Mouse (Mus musculus) erythroblast, embryonic 14.5 days (primary cell): ENCODE measurements at regions not wholly inside any gene's neighbourhood (a gene's known extent, or its start where the extent isn't known, plus 50 kb on each side); places are given as distances from the start of the nearest gene placed in this dataset.

ENCODE experiments used
- H3K27me3 ChIP-seq: 2 replicates; pipeline ENCODE4 v1.6.1; 2012; ENCODE audit warnings: inconsistent platforms; ENCODE audit not compliant: control insufficient read depth
- H3K36me3 ChIP-seq: 2 replicates; pipeline ENCODE4 v1.6.1; 2012; ENCODE audit warnings: mild to moderate bottlenecking, inconsistent platforms; ENCODE audit not compliant: control insufficient read depth
- H3K4me1 ChIP-seq: 2 replicates; pipeline ENCODE4 v1.6.1; 2012; ENCODE audit warnings: inconsistent platforms; ENCODE audit not compliant: control insufficient read depth
- H3K4me3 ChIP-seq: replicated peaks from 2 replicates; pipeline ENCODE3; 2012; ENCODE audit warnings: moderate library complexity, mild to moderate bottlenecking, inconsistent platforms
- H3K9me3 ChIP-seq: 2 replicates; pipeline ENCODE4 v1.6.1; 2012; ENCODE audit warnings: low read length, inconsistent platforms, mixed read lengths; ENCODE audit not compliant: control insufficient read depth
- GATA1 ChIP-seq: IDR thresholded peaks from 2 replicates; pipeline ENCODE4 v1.6.1; 2012; ENCODE audit warnings: low read length, inconsistent platforms, mixed read lengths
- TAL1 ChIP-seq: IDR thresholded peaks from 3 replicates; pipeline ENCODE4 v1.6.1; 2012; ENCODE audit warnings: low read length, inconsistent platforms, mixed read lengths

DNA sequence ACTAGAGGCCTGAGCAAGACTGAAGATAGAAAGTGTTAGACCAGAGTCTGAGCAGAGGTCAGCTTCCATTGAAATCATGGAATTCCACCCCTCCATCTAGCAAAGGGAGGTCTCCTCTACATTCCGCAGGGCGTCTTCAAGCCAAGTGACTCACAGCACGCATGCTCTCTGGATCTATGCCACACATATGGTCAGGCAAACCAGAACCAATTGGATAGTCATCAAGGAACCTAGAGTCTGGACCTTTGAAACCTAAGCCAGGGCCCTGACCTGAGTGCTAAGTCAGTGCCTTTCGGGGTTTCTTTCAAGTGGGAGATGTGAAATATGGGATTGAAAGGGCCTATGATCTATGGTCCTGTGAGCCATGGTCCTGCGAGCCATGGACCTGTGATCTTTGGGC is 195.4 kb upstream of the Habp2 start:
- TF ChIP-seq GATA1, result no peak
- TF ChIP-seq TAL1, result no peak
- Histone ChIP-seq H3K27me3 (no peaks in the 10 kb centered on the region), H3K4me3 (no peak overlapping the region)

DNA sequence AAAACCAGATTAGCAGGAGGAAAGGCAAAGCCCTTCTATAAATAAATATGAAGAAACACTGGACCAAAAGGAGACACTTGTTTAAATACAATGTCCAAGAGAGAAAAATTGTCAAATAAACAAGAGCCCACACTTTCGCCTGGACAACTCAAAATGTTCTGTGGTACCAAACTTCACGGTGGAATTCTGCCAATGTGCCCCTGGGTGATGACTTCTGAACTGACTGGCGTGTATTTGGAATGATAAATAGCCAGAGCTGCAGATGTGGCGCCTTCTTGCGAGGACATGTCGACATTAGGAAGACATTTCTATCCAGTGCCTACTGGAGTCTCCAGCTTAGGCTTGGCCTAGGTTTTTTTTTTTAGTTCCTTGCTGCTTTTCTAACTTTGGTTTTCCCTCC is 191.1 kb upstream of the Habp2 start:
- Histone ChIP-seq H3K27me3 (no peaks in the 10 kb centered on the region), H3K4me1 (no peaks in the 10 kb centered on the region), H3K36me3 (no peaks in the 10 kb centered on the region), H3K4me3 (no peak overlapping the region), H3K9me3 (peaks cover 14% of the 10 kb centered on the region)
- no peak for TF ChIP-seq GATA1
- TF ChIP-seq TAL1, result no peak

More for the DNA sequence above, 195.4 kb upstream of the Habp2 start:
- H3K4me1 ChIP-seq, result no peaks in the 10 kb centered on the region
- H3K9me3 ChIP-seq, result no peaks in the 10 kb centered on the region
- H3K36me3 ChIP-seq, result no peaks in the 10 kb centered on the region

DNA sequence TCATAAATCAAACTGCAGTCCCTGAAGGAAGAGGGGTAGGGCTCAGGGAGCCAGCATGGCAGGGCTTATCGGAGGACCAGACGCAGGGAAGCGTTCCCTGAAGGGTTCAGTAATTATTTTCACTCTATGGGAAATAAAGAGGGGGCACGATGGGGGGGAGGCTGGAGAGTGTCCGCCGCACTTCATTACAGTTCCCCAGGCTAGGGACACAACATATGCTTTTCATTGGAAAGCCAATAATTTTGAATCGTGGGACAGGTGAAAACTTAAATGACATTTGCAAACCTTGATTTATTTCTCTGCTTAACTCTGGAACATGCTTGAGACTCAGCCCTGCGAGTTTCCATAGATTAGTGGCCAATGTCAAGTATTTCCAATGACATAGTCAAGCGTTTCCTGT is 187.2 kb upstream of the Habp2 start:
- no peaks in the 10 kb centered on the region for H3K27me3 ChIP-seq
- no peaks in the 10 kb centered on the region for H3K36me3 ChIP-seq
- no peak overlapping the region for H3K4me3 ChIP-seq
- TF ChIP-seq GATA1 (no peak), TAL1 (no peak)
- peaks cover 14% of the 10 kb centered on the region for H3K9me3 ChIP-seq
- H3K4me1 ChIP-seq, result no peaks in the 10 kb centered on the region

DNA sequence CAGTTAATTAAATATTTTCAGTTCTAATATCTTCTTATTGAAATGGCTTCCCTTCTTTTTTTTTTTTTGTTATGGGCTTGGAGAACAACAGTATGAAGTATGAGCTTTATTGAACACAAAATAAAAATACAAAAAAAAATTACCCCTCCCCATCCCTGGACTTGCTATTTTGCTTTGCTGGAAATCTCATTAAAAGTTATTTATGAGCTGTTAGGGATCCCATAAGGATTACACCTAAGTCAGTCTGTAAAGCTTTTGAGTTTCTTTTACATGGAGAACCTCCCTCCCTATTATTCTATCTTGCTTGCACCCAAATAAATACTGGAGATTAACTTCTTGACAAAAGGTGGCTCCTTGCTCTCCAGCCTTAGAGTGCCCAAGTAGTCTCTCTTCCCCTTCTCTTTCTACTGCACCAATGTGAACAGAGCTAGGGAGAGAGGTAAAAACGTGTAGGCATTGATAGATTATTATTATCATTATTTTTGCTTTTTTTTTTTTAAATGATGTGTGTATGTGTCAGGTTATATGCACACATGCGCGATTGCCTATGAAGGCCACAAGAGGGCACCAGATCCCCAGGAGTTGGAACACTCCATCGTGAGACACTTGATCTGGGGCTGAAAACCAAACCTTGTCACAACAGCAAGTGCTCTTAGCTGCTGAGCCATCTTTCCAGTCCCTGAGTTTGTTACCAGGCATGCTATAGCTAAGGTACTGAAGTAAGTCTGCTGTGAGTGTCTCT is 186.6 kb upstream of the Habp2 start:
- Histone ChIP-seq H3K27me3 (no peaks in the 10 kb centered on the region), H3K9me3 (peaks cover 14% of the 10 kb centered on the region), H3K36me3 (no peaks in the 10 kb centered on the region), H3K4me3 (no peak overlapping the region), H3K4me1 (no peaks in the 10 kb centered on the region)
- TF ChIP-seq GATA1, result no peak
- TF ChIP-seq TAL1, result no peak

DNA sequence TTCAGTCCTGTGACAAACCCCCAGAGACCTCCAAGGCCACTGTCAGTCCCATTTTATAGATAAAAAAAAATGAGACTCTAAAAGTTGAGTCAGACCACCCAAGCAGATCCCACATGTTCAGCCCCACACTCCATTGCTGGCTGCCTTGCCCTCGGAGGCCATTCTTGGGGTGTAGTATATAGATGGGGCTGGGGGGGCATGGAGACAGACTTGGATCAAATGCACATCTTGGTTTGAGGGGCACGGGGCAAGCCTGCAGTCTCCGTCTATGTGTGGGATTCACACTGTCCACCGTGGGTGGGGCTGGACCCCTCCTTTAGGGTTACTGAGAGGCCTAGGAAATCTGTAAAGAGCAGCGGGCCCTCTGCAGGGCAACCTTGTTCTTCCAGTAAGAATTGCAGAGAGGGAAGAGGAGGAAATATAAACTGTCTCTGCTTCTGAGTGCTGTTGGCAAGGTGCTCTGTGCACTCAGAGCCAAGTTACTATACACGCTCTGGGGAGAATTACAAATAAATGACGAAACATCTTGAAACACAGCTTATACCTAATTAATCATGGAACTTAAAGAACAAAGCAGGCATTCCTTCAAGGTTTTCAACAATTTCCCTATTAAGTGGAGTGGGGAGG is 184.4 kb upstream of the Habp2 start:
- peaks cover 14% of the 10 kb centered on the region for H3K9me3 ChIP-seq
- H3K4me3 ChIP-seq, result no peak overlapping the region
- no peaks in the 10 kb centered on the region for H3K36me3 ChIP-seq
- H3K27me3 ChIP-seq, result no peaks in the 10 kb centered on the region
- TF ChIP-seq TAL1 (no peak), GATA1 (no peak)
- no peaks in the 10 kb centered on the region for H3K4me1 ChIP-seq

DNA sequence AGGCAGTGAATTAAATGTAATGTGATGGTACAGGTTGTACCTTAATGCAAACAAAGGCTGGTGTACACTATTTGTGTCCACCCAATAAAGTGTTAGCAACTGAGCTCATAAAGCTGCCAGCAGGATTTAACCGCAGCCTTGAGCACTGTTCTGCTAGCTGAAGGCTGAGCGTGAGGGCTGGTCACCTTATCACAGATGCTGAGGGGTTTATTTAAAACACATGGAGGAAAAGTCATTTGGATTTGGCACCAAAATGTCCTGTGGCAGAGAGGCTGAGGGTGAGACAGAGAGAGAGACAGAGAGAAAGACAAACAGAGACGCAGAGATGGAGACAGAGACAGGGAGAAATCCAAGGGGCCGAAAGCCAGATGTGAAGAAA is 181.9 kb upstream of the Habp2 start:
- peaks cover 3% of the 10 kb centered on the region for H3K9me3 ChIP-seq
- H3K4me1 ChIP-seq, result no peaks in the 10 kb centered on the region
- H3K27me3 ChIP-seq, result no peaks in the 10 kb centered on the region
- no peaks in the 10 kb centered on the region for H3K36me3 ChIP-seq
- H3K4me3 ChIP-seq, result no peak overlapping the region
- TF ChIP-seq GATA1 (no peak), TAL1 (no peak)

DNA sequence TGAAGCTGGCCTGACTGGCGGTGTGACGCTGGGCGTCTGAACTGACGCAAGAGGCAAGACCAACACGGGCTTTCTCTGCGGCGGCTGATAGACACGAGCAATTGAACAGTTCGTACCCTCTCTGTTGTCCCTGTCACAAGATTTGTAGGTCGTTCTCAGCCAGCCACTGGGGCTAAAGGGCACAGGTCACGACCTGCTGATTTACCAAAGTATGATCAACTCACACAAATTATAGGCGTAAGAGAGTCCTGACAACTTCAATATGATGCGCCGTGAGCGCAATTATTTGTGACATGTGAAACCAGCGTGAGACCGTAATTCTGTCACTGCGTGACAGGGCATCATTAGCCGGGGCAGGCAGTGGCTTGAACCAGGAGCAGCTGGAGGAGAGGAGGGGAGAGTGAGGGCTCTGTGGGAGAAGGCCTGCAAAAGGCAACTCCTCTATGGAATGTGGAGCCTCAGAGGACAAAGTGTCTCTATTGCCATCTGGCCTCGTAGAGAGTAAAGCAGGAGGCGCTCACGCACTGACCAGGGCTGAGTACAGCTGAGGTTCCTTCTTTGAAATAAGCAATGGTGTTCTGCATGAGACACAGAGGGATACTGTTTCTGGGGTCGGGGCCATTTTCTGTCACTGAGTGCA is 181.4 kb upstream of the Habp2 start:
- Histone ChIP-seq H3K4me3 (no peak overlapping the region), H3K9me3 (peaks cover 2% of the 10 kb centered on the region), H3K4me1 (no peaks in the 10 kb centered on the region), H3K27me3 (no peaks in the 10 kb centered on the region), H3K36me3 (no peaks in the 10 kb centered on the region)
- TF ChIP-seq TAL1 (no peak), GATA1 (no peak)

DNA sequence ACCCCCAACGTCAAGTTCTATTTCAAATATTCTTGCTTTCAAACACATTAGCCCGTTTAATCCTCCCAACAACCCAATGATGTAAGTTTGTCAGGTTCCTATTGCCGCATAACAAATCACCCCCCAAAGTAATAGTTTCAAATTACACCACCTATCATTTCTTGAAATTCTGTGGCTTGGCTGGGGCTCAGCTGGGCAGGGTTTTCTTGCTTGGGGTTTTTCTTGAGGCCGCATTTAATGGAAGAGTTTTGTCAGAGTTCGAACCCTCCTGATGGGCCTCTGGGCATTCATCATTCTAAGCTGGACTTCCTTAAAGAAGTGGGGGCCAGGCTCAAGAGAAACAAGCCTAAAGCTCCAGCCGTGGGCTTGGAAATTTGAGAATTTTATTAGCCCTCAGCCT is 178.1 kb upstream of the Habp2 start:
- Histone ChIP-seq H3K4me3 (no peak overlapping the region), H3K4me1 (no peaks in the 10 kb centered on the region), H3K27me3 (no peaks in the 10 kb centered on the region), H3K9me3 (no peaks in the 10 kb centered on the region), H3K36me3 (no peaks in the 10 kb centered on the region)
- TF ChIP-seq GATA1 (no peak), TAL1 (no peak)

DNA sequence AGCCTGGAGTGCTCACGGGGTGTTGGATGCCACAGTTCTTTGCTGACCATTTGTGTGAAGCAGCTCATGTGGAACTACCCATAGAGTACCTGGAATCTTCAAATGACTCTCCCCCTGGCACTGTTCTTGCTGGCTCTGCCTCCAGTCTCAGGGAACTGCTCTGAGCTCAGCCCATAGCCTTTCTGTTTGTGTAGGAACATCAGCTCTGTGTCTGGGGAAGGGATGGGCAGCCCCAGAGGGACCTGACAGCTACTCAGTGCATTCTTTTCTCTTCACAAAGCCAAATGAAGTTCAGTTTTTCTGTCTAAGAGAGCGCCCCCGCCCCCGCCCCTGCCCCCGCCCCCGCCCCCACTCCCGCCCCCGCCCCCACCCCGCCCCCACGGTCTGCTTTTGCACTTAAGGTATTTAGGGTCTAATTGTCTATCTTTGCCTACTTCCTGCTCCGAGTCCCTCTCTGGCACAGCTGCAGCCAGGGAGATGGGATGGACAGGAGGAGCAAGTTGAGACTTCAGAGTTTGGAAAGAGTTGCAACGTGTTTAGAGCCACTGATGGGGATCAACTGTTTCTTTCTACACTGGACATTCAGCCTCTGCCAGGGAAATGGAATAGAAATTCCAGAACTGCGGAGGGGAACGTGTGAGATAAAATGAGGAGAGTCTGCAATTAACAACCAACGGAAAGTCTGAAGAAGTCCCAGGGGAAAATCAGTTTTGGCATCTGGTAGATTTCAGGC is 171.2 kb upstream of the Habp2 start:
- H3K27me3 ChIP-seq, result no peaks in the 10 kb centered on the region
- H3K4me1 ChIP-seq, result no peaks in the 10 kb centered on the region
- no peaks in the 10 kb centered on the region for H3K36me3 ChIP-seq
- TF ChIP-seq GATA1, result no peak
- TF ChIP-seq TAL1, result no peak
- peaks cover 7% of the 10 kb centered on the region for H3K9me3 ChIP-seq
- no peak overlapping the region for H3K4me3 ChIP-seq
